Comparison of ENCODE assay signal across 1 mouse cellular context in genomic region chr14:33203777-33204176, GRCm38 (mm10).
TF ChIP-seq lines count a peak whose summit lies in the region.

No protein-coding gene starts in this region.

TF ChIP-seq in MEL, 35 proteins besides CTCF, POLR2A, EP300 and RAD21 (continued from another document):
- TF ChIP-seq NELFE (IDR thresholded peaks at IDR 0.05; ENCODE audit: low read depth, low read length) (no peak), MAX (IDR thresholded peaks at IDR 0.05; ENCODE audit: low read length) (no peak), TCF12 (IDR thresholded peaks at IDR 0.05; ENCODE audit: low read depth, low read length) (no peak), JUND (IDR thresholded peaks at IDR 0.05; ENCODE audit: low read depth, low read length) (no peak), CHD2 (IDR thresholded peaks at IDR 0.05; ENCODE audit: low read length) (no peak), NRF1 (IDR thresholded peaks at IDR 0.05; ENCODE audit: insufficient read depth, low read depth, low read length, poor library complexity, severe bottlenecking) (no peak)
TF ChIP-seq in MEL: peak in this region for 0.
